Mouse (Mus musculus): ENCODE measurements around the gene Zfp664. TPM values are rescaled to one million over a fixed set of nuclear protein-coding genes. Genes with fewer than 3 reads are reported as not detected.
A peak's percentile ranks its signal among the peaks of the same experiment; 100 is the strongest.

The Zfp664 gene
- total RNA-seq, 1 experiment from 2014 or later = 52.9 TPM

DNA sequence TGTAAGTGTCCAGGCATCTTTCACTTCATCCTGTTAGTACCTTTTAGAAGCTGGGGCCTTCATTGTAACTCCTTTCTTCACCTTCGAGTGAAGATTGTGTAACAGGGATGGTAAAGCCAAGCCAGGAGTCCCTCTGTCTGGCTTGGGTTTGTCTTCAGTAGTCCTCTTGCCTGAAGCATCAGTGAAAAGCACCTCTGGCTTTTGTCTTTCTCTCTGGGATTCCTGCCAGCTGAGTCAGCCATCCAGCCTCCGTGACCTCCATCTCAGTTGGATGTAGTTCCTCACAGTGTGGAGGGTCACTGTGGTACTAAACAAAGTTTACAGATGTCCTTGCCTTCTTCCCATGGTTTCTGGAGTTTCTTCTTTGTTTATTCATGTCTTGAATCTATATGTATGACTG lies 9.5 kb downstream of the Zfp664 start:
- DNase-seq = peak; percentile 64

DNA sequence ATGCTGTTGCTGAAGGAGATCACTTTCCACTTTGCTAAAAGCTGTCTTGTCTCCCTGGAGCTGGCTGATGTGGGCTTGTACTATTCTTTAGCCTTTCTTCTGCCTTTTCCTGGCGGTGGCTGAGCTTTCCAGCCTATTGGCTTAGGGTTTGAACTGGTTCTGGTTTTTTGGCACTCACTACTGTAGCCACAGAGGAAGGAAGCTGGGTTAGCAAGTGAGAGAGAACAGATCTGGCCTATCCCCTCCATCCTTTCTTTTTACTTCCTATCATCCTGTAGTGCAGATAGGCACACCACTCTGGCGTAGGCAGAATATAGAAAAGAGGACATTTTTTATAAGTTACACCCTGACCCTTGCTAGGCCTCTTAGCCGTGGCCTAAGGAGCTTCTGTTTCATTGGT lies 10.6 kb downstream of the Zfp664 start:
- DNase-seq = no peak

DNA sequence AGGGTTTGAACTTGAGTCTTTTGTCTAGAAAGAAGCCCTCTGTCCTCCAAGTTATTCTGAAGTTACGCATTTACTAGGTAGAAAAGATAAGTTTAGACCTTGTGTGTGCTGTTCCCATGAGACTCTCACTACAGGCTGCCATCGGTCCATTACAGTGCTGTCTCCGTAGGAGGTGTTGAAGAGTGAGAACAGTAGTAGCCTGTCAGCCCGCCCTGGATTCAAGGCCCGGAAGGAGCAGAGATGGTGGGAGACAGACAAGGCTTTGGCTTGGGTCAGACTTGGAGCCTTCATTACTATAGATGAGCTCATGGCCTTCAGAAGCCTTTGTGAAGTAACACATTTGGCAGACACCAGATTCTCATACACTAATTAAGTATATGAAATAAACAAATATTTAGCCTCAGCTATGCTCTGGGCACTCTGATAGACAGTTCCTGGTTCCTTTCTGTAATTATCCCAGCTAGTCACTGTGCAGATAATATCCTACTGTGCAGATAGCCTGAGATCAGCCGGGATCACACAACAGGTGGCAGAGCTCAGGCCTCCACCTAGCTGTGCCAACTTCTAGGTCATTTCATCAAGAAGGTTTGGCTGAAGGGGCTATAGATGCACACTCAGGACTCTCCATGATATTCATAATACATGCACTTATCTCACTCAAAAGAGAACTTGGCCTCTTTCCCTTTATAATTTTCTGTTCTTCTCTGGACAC lies 11.6 kb downstream of the Zfp664 start:
- no peak for DNase-seq

DNA sequence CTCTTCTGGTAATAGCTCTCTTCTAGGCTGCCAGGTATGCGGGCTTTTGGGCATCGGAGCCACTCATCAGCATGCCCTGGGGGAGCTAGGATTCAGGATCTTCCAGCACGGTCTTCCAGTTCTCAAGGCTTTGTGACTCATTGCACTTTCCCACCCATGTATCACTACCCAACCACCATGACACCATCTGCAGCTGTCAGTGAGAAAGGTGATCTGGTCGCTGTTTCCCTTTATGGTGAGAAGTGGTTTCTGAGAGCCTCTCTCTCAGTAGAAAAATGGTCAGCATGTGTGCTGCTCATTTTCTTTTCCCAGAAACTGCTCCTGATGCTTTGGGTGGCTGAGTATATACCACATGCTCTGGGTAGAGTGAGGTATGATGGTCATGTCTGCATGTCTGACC lies 16.8 kb downstream of the Zfp664 start:
- DNase-seq = no peak

DNA sequence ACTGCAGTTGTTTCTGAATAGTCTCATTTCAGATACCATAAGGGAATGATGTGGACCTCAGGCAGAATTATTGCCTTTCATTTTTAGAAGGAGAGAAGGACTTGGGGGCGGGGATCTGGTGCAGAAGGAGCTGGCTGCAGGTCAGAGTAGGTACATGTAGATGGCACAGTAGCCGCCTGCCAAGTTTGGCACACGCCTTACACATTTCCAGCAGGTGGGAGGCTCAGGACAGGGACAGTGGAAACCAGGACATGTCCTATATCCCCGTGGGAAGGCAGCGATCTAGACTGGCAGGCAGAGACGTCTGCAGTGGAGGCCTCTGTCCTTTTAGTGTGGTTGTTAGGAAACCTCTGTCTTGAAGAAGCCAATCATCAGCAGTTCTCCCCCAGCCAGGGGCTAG lies 17.3 kb downstream of the Zfp664 start:
- DNase-seq = no peak

DNA sequence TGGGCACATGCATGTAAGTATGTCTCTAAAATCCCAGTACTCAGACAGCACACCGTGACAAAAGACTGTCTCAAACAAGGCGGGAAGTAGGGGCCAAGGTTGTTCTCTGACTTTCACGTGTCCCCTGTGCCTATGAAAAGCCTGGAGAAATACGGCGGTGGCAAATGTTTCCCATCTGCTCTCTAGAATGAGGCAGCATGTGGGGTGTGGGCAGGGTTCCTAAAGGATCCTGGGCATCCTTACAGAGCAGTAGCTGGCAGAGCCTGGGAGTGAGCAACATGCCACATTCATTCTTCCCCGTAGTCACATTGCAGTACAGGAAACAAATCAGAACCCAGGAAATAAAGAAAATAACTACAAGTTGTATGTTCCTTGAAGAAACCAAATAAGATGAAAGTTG lies 21.4 kb downstream of the Zfp664 start:
- no peak for DNase-seq

DNA sequence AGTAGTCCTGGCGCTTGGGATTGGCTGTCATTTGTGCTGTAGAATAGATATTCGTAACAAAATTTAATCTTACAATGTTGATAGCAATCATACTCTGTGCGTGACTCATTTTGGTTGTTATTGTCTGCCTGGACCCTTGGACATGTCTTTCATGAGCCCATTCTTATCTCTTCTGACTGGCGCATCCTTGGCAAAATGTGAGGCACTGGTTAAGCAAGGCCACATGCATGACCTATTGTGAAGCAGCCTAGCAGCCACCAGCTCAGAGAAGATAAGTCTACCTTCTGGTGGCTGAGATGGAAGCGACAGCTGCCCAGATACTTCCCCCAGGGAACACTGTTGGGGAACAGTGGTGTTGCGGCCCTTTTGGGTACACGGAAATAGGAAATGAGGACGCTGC lies 26.2 kb downstream of the Zfp664 start:
- peak; percentile 30 for DNase-seq

DNA sequence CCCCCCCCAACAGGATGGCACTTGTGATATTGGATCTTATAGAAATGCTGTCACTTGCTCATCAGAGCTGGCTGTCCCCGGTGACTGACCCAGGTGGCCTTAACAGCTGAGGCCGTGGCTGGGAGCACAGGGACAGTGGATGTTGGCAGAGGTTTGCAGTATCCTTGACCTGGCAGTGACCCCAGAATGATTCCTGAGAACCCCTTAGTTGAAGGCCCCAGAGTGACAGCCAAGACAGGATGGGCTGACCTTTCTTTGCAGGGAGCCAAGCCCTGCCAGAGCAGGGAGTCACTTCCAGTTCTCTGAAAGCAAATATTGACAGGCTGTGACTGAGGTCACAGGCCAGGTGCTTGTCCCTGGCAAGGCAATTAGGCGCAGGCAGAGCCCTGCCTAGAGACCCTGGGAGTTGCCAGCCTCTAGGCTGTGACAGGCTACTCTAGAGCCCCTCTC lies 29.5 kb downstream of the Zfp664 start:
- peak; percentile 42 for DNase-seq

DNA sequence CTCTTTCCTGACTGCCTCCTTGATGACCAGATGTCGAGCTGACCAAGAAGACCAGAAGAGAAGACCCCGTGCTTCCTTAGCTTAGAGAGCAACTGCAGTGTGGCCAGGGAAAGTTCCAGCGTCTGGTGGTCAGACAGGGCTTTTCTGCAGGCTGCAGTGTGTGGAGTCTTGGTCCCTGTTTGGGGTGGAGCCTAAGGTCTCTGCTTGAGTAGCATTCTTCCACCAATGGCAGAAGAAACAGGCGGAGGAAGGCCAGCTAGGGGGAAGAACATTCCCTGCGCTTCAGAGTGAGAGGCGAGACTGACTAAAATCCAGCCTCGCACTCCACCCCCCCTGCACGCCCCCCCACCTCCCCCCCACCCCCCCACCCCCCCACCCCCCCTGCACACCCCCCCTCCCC lies 33.6 kb downstream of the Zfp664 start:
- DNase-seq = no peak

DNA sequence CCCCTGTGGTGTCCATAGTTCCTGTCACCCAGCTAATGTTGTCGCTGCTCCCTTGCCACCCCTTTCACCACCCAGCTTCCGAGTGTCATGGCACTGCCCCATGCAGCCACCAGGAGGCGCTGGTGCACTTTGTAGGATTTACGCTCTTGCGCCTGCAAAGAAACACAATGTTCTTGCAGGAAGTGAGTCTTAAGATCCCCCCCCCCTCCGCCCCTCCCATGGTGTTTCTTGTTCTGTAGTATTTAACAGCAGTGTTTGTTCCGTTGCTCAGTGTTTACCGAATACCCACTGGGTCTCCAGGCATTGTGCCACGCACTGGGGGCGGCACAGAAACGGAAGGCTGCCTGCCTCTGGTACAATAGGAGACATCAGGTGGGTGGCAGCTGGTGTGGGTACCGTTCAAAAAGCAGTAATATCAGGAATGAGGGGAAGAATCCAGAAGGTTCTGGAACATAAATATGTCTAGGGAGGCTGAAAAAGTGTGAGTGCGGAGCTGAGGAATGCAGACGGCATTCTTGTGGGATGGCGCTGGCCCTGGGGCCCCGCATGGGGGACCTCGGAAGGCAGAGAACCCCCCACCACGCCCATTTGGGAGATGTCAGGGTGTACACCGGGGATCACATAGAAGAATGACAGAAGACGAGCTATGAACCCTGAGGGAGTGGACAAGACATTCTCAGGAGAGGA lies 37.6 kb downstream of the Zfp664 start:
- peak; percentile 85 for DNase-seq

DNA sequence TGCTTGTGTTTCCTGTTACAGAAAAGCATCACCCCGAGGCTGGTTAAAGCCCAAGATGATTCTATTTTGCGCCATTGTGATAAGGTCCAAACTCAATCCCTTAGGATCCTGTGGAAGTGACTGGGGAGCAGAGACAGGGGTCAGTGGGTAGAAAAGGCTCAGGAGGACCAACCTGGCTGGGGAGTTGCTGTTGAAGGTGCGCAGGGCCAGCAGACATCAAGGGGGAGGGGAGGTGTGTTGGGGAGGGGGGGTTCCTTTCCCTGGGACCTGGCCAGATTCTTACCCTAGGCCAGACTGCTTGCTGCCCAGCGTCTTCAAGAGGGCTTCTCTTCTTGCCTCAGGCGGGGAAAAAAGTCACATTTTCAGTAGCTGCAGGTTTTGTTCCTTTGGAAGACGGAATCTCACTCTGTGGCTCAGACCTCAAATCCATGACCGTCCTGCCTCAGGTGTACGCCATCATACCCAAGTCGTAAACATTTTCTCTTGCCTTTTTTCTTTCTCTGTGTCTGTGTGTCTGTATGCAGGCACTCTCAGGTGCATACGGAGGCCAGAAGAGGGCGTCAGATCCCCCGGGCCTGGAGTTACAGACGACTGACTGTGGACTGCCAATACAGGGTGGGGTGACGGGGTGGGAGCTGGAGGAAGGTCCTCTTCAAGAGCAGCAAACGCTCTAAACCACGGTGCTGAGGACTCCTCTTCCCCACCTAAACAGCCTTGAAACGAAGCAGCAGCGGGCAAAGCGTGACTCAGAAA lies 38.4 kb downstream of the Zfp664 start:
- DNase-seq = no peak

DNA sequence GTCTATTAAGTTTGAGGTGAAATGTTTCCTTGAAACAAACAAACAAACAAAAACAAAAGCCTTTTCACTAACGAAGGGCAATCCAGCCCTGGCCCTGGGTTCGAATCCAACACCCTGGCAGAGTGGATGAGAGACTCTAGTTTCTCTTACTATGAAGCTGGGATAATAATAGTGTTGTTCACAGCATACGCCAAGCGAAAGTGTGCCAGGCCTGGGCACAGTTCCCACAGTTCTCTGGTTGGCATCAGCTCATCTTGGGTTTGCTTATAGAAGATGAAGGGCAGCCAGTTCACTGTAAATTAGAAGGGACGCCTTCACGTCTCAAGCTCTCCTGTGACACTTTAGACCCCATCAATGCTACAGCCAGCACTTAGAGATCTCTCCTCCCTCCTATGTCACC lies 39.2 kb downstream of the Zfp664 start:
- DNase-seq = no peak

DNA sequence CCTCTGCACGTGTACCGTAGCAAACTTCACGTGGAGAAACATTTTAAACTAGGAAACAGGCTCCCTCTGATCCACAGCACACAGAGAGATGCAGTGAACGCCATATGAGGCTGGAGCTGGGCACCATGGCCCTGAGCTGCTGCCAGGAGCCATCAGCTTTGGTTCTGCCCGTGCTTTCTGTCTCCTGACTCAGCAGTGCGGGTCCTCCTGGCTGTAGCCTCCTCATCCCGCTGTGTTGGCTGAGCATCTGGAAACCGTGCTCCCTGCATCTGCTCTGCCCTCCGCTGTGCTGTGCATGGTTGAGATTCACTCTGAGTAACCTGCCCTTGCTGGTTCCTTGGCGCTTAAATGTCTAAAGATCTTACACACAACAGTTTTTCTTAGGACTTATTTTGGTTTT lies 39.7 kb downstream of the Zfp664 start:
- no peak for DNase-seq

DNA sequence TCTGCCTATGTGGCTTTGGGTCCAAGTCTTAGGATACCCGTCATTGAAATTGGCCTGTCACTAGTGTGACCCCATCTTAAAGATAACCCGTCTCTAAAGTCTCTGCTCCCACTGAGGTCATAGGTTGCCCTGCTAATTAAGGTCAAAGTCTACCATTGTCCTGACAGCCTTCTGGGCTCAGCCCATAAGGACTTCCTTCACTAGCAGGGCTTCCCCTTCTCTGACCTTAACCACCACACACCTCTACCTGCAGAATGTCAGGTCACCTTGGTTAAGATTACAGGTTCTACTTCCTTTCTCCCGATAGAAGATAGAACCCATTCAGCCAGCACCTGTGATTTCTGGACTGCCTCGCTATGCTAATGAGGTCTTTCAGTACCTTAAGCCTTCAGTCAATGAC lies 41.4 kb downstream of the Zfp664 start:
- DNase-seq = no peak

DNA sequence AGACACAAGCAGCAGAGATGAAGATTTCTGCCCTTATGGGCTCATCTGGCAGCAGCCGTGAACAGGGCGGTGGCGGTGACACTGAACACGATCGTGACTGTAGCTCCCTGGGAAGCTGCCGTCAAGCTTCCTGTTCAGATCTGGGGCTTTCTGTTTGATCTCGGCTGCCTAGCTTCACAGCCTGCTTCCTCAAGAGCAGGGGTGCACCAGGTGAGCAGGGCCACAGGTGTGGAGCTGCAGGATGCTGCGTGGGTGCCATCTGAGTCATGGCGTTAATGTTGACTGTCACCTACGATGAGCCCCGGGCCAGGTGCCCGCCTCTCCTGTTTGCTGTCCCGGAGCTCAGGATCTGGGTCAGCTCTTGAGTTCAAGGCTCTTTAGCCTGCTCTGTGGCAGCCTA lies 44.4 kb downstream of the Zfp664 start:
- DNase-seq = no peak

DNA sequence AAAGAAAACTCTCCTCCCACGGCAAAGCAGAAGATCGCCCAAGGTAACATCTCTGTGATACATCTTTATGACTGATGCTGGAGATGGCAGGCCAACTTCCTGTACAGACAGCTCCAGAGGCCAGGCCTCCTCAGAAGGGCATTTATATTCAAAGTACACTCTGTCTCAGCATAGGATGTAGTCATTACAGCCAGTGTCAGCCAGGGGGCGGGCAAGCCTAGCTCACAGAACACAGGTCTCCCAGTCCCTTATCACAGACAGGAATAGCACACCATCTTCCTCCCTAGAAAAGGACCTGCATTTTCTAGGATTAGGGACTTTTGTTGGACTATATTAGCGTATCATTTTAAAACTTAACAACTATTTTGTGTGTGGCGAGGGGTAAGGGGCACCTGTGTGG lies 46.4 kb downstream of the Zfp664 start:
- peak; percentile 86 for DNase-seq

DNA sequence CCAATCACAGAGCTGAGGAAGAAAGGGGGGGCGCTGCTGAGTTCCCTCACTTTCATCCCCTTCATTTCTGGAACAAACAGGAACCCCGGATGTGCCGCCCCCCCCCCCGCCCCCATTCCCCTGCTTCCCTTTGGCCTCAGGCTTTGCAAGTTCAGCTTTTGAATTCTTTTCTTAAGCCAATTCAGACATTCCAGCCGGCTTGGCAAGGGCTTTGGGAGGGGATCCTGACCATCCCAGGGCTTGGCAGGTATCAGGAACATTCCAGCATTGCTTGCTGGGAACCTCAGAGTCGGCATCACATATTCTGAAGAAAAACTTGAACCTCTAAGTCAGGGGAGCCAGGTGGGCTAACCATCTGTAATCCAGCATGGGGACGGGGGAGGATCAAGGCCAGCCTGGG lies 49.8 kb downstream of the Zfp664 start:
- no peak for DNase-seq

DNA sequence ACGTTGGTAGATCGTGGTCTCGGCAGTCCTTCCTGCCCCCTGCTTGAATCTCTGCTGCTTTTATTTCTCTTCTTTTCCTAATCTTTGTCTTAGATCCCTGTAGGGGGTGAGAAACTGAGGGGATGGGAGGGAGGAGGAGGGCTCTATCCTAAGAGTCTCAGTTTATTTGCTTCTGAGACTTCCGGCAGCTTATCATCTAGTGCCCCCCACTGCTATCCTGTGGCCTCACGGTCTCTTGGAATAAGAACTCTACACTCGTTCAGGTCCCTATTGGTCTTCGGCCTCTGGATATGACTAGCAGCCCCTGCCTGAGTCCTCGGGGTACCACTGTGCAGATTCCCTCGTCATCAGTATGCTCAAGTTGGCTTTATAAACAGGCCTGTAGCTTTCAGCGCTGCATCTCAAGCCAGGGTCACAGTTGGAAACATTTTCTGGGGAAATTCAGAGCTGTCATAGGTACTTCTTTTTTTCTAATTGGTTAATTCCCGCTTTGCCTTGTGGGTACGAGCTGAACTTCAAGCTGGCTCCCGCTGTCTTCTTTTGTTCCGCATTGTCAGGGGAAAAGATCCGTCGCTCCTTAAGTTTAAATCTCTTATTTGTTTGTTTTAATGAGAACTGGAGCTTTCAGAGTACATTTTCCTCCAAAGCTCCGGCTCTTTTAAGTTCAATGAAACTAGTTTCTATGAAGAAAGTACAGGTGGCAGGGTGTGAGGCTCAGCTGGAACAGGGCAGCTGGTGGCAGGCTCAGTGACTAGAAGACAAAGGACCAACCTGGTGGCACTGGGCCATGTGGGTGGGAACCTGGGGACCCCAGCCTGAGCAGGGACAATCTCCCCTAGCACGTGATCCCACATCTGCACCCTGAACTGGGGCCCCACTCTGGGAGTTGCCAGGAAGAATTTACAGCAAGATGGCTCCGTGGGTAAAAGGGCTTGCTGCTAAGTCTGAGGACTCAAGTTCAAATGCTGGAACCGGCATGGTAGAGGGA lies 50.7 kb downstream of the Zfp664 start:
- no peak for DNase-seq

DNA sequence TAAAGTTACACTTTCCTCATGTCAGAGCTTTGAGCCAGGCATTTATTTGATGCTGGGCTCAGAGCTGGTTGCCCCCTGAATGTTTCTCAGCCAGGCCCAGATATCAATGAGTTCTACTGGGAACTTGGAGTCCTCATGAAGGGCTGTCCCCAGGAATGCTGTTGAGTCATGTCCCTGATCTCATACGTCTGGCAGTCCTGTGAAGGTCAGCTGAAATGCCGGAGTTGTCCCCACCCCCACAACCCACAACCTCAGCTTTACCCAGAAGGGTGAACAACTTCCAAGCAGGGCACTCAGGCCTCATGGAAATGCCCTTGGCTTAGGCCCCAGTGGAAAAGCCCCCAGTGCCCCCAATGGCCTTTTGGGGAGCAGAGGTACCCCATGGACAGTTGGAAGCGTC lies 57.3 kb downstream of the Zfp664 start:
- DNase-seq = peak; percentile 55

DNA sequence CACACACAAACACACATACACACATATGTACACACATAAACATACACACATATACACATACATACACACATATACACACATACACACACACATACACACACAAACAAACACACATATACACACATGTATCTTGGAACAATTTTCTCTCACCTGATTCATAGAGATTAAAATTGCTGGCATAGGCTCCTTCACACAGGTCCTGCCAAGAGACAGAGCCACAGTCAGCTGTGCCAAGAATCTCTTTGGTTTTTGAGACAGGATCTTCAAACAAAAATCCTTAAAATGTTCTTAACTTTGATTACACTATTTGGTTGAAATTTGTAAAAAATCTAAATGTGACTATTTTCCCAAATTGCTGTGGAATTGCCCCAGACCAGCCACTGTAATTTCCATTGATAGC lies 58.9 kb downstream of the Zfp664 start:
- no peak for DNase-seq

DNA sequence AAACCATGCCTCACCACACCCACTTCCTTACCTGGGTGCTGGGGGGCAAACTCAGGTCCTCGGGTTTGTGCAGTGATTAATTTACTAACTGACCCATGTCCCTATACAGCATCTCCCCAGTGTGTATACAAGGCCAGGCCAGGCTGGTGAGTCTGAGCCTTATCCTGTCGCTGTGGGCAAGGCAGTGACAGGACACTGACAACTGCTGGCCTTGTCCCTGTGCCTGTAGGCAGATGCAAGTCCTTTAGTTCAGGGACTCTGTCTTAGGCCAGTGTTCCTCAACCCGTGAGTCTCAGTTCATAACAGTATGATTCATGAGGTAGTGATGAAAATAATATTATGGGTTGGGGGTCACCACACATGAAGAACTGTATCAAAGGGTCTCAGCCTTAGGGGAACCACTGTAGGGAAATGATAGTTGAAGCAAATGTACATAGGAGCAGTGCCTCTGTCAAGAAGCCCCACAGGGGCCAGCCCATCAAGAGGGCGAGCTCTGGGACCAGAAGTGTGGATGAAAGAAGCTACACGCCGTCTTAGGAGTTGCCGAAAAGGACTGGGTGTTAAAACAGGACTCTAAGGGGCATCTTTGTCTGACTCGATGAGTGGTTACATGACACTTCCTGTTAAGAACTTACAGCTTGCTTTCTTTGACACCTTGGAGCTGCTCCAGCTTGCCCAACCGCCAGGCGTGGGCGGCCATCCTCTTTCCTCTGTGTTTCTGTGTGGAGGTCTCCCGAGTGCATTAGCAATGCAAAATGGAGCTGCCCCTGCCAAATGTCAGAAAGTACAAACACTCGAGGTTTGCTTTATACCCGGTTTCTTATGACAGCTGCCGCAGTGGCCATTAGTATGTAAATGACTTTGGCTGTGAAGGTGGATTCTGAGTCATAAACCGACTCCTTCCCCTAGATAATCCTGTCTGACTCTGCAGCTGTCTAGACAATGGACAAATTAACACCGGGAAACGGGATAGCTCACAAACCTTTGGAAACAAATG lies 60.2 kb downstream of the Zfp664 start:
- DNase-seq = no peak

Measured in adrenal gland, postnatal 25 days (tissue).